Mouse (Mus musculus) intestine, postnatal 0 days (tissue): Measurements from ENCODE around the gene 4930442H23Rik. TPM values are rescaled to one million over a fixed set of nuclear protein-coding genes. Genes with fewer than 3 reads are reported as not detected.

ENCODE experiments used
- ATAC-seq: fragments of 200-750 bp; cut with Nextera tagmentation; 2 replicates; pipeline ENCODE4 v1.8.0; 2017; ENCODE audit warnings: mild to moderate bottlenecking, moderate TSS enrichment, moderate library complexity
- H3K27ac ChIP-seq: fragments of 300-500 bp; sonication (generic); 2 replicates; pipeline ENCODE4 v1.5.1; 2014; ENCODE audit warnings: mild to moderate bottlenecking, low read depth, low read length, moderate library complexity
- H3K27me3 ChIP-seq: fragments of 300-500 bp; sonication (generic); replicated peaks from 2 replicates; pipeline ENCODE4 v1.6.1; 2014; ENCODE audit warnings: low read length, mixed read lengths; ENCODE audit not compliant: control insufficient read depth, insufficient read depth
- H3K36me3 ChIP-seq: fragments of 300-500 bp; sonication (generic); 2 replicates; pipeline ENCODE4 v1.6.1; 2014; ENCODE audit warnings: mild to moderate bottlenecking, moderate library complexity; ENCODE audit not compliant: control insufficient read depth, insufficient read depth
- H3K4me1 ChIP-seq: fragments of 300-500 bp; sonication (generic); replicated peaks from 2 replicates; pipeline ENCODE4 v1.6.1; 2014; ENCODE audit warnings: antibody characterized with exemption, low read length, mixed read lengths; ENCODE audit not compliant: control insufficient read depth, insufficient read depth
- H3K4me2 ChIP-seq: fragments of 300-500 bp; sonication (generic); replicated peaks from 2 replicates; pipeline ENCODE4 v1.6.1; 2014; ENCODE audit warnings: low read depth, mild to moderate bottlenecking, moderate library complexity
- H3K4me3 ChIP-seq: fragments of 300-500 bp; sonication (generic); 2 replicates; pipeline ENCODE4 v1.5.1; 2014; ENCODE audit warnings: low read depth, low read length
- H3K9ac ChIP-seq: fragments of 300-500 bp; sonication (generic); 2 replicates; pipeline ENCODE4 v1.6.1; 2014; ENCODE audit warnings: mild to moderate bottlenecking, low read depth, low read length
- H3K9me3 ChIP-seq: fragments of 300-500 bp; sonication (generic); 2 replicates; pipeline ENCODE4 v1.6.1; 2016; ENCODE audit warnings: mixed run types; ENCODE audit not compliant: control insufficient read depth
- CTCF ChIP-seq: sonication (generic); IDR thresholded peaks from 2 replicates; pipeline ENCODE4 v1.5.1; 2016; ENCODE audit warnings: low read depth, mild to moderate bottlenecking, control low read depth, antibody characterized with exemption, moderate library complexity
- WGBS: fragments of 180-500 bp; shearing (Covaris S2); extraction: QIAGEN DNeasy Blood & Tissue Kit; methylation state at CpG from one replicate; pipeline ENCODE4 v1.1.7; 2014; 5-methylcytosine and 5-hydroxymethylcytosine counted together
- polyA plus RNA-seq: library from polyadenylated mRNA; unstranded; fragments of >200 nt; fragmentation: Nextera tagmentation; extraction: Ambion mirVana; gene quantifications from 2 replicates; pipeline ENCODE4 v1.2.1, GENCODE M21; 2015

The 4930442H23Rik gene
- polyA plus RNA-seq, 1 experiment from 2014 or later = 0.12 TPM

DNA sequence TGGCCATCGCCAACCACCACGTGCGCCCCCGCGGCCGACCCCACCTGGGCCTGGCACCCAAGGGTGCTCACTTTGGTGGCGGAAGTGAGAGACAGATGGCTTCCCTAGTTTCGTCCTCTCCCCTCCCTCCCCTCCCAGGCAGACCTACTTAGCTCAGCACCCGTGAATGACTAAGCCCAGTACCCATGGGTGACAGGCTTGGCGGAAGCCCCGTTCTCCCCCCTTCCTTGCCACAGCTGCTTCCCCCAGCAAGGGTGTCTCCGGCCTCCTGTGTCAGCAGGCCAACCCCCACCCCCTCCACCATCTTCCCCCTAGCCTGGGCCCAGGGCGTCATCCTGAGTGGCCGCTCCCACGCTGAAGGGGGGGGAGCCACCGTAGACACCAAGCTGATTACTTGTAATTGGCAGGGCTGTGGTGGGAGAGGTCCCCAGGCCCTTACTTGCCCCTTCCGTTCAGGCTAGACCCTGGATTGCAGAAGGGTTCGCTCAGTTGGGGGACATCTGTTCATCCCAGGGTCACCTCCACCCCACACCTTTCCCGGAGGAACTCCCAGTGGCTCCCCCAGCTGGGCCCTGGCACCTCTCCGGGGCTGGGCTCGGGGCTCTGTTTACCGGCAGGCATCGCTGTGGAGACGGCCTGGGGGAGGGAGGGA is 45.4 kb downstream of the 4930442H23Rik start:
- no peaks in the 10 kb centered on the region for H3K9me3 ChIP-seq
- H3K27me3 ChIP-seq = no peaks in the 10 kb centered on the region
- H3K9ac ChIP-seq = peak overlapping the region; percentile 87
- H3K27ac ChIP-seq = peak overlapping the region; percentile 91
- H3K36me3 ChIP-seq = no peaks in the 10 kb centered on the region; the same call in 1 of the 2 replicates
- H3K4me1 ChIP-seq = peaks cover 16% of the 10 kb centered on the region
- WGBS = under 1% methylated on average over 17 of the region's 24 CpGs
- H3K4me2 ChIP-seq = peak overlapping the region; percentile 83
- no peak for ATAC-seq
- TF ChIP-seq CTCF = peak; percentile 39
- H3K4me3 ChIP-seq = peak overlapping the region; percentile 87

GRCm38 (mm10) chr10:81137252-81138130 is 46.2 kb downstream of the 4930442H23Rik start:
- no peaks in the 10 kb centered on the region for H3K9me3 ChIP-seq
- WGBS = under 1% methylated on average over 59 of the region's 89 CpGs
- peak overlapping the region; percentile 87 for H3K4me3 ChIP-seq
- no peaks in the 10 kb centered on the region for H3K36me3 ChIP-seq
- ATAC-seq = peak; percentile 81
- peaks cover 14% of the 10 kb centered on the region for H3K4me1 ChIP-seq
- no peak for TF ChIP-seq CTCF
- no peaks in the 10 kb centered on the region for H3K27me3 ChIP-seq
- H3K9ac ChIP-seq = peak overlapping the region; percentile 97
- peak overlapping the region; percentile 99 for H3K27ac ChIP-seq
- H3K4me2 ChIP-seq = peak overlapping the region; percentile 83

DNA sequence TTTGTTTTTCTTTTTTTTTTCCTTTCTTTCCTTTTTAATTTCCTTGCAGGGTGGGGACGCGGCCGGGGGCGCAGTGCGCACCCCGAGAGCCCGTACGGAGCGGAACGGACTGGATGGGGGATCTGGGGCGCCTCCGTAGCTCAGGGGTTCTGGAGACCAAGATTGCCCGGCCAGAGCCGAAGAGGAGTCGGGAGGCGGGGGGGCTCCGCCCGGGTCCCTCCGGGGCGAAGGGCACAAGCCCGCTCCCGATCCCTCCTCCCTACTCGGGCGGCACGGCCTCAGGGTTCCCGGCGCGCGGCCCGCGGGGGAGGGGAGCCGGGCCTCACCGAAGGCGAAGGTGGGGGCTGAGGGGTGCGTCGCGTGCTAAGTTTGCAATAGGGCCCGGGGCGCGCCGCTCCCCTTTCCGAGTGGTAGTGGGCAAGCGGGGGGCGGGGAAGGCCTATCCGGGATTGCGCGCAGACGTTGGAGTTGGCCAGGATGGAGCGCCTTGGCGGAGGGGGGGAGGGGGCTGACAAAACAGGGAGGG is 46.9 kb downstream of the 4930442H23Rik start:
- peak overlapping the region; percentile 97 for H3K9ac ChIP-seq
- H3K9me3 ChIP-seq = no peaks in the 10 kb centered on the region
- peak overlapping the region; percentile 87 for H3K4me3 ChIP-seq
- TF ChIP-seq CTCF = no peak
- peaks cover 13% of the 10 kb centered on the region for H3K4me1 ChIP-seq
- peak; percentile 48 for ATAC-seq
- 1% methylated on average over 39 of the region's 50 CpGs for WGBS
- H3K27ac ChIP-seq = peak overlapping the region; percentile 99
- peak overlapping the region; percentile 99 for H3K4me2 ChIP-seq
- H3K27me3 ChIP-seq = no peaks in the 10 kb centered on the region
- H3K36me3 ChIP-seq = no peaks in the 10 kb centered on the region

GRCm38 (mm10) chr10:81135831-81136705 is 47.6 kb downstream of the 4930442H23Rik start:
- ATAC-seq = peak; percentile 46

GRCm38 (mm10) chr10:81134966-81135681 is 48.5 kb downstream of the 4930442H23Rik start, which contains the start of gene Zbtb7a:
Gene Zbtb7a (plus strand): TSS chr10:81135220.
- Histone ChIP-seq H3K27ac (peak within 1 kb of the TSS; percentile 99), H3K27me3 (no peaks in the 10 kb centered on the region), H3K4me2 (peak within 1 kb of the TSS; percentile 99), H3K36me3 (no peaks in the 10 kb centered on the region), H3K9me3 (no peaks in the 10 kb centered on the region), H3K4me1 (peaks cover 3% of the 10 kb centered on the region; the same call in 1 of the 2 replicates), H3K4me3 (peak within 1 kb of the TSS; percentile 87), H3K9ac (peak within 1 kb of the TSS; percentile 97)
- 4% methylated on average over 40 of the region's 41 CpGs for WGBS
- TF ChIP-seq CTCF = no peak
- no peak for ATAC-seq

More at GRCm38 (mm10) chr10:81135831-81136705, 47.6 kb downstream of the 4930442H23Rik start:
- Histone ChIP-seq H3K27ac (peak overlapping the region; percentile 99), H3K4me3 (peak overlapping the region; percentile 87), H3K36me3 (no peaks in the 10 kb centered on the region), H3K4me1 (peaks cover 11% of the 10 kb centered on the region), H3K9me3 (no peaks in the 10 kb centered on the region), H3K27me3 (no peaks in the 10 kb centered on the region), H3K9ac (peak overlapping the region; percentile 97), H3K4me2 (peak overlapping the region; percentile 99)
- 0 out of 2 replicates have a peak, but pooled peaks have one; percentile 15 for TF ChIP-seq CTCF
- WGBS = under 1% methylated on average over 60 of the region's 86 CpGs
